Mouse (Mus musculus) CH12.LX (cell line): ENCODE data around the gene Olfr481. TPM values are rescaled to one million over a fixed set of nuclear protein-coding genes. Genes with fewer than 3 reads are reported as not detected.

Experiments
- DNase-seq: peaks from one replicate; pipeline ENCODE4 v3.0.0-alpha.2; 2013; ENCODE audit errors: extremely low read depth
- H3K27ac ChIP-seq: 2 replicates; pipeline ENCODE4 v1.5.1; 2012; ENCODE audit warnings: low read depth, mild to moderate bottlenecking, control low read depth, moderate library complexity; ENCODE audit not compliant: insufficient read depth
- H3K27me3 ChIP-seq: replicated peaks from 2 replicates; pipeline ENCODE3; 2012; ENCODE audit warnings: inconsistent platforms
- H3K36me3 ChIP-seq, 2 experiments: replicated peaks in 1 of 2; 2 replicates each; pipeline versions ENCODE3 to v1.6.1; 2012; ENCODE audit warnings: inconsistent platforms in 1 of 2, low read length in 1 of 2, mild to moderate bottlenecking in 1 of 2, mixed read lengths in 1 of 2, moderate library complexity in 1 of 2; ENCODE audit not compliant: control insufficient read depth in 1 of 2, insufficient read depth in 1 of 2
- H3K4me1 ChIP-seq, 2 experiments: 2 replicates each; pipeline ENCODE4 v1.6.1; 2012; ENCODE audit warnings: inconsistent platforms in 1 of 2, moderate library complexity in 1 of 2; ENCODE audit not compliant: insufficient read depth in 2 of 2, control insufficient read depth in 1 of 2
- H3K4me2 ChIP-seq: 2 replicates; pipeline ENCODE4 v1.6.1; 2012; ENCODE audit warnings: low read depth, mild to moderate bottlenecking, control low read depth; ENCODE audit not compliant: poor library complexity, insufficient read depth, severe bottlenecking
- H3K4me3 ChIP-seq, 3 experiments: fragments of 150-350 bp in 1 of 3; sonication (generic) in 1 of 3; replicated peaks in 1 of 3; 2 replicates each; pipeline versions ENCODE3 to v1.5.1; 2011 to 2012; ENCODE audit warnings: low read depth in 2 of 3, low read length in 2 of 3, mild to moderate bottlenecking in 2 of 3, moderate library complexity in 2 of 3, control low read depth in 1 of 3, improper control_type of control experiment in 1 of 3, inconsistent platforms in 1 of 3, mixed read lengths in 1 of 3; ENCODE audit not compliant: poor library complexity in 1 of 3
- H3K79me2 ChIP-seq: replicated peaks from 2 replicates; pipeline ENCODE4 v1.6.1; 2012; ENCODE audit warnings: mild to moderate bottlenecking, moderate library complexity; ENCODE audit not compliant: control insufficient read depth, poor library complexity, insufficient read depth, severe bottlenecking; ENCODE audit errors: extremely low read depth
- H3K9ac ChIP-seq: 2 replicates; pipeline ENCODE4 v1.6.1; 2012; ENCODE audit warnings: low read depth, mild to moderate bottlenecking, control low read depth, moderate library complexity; ENCODE audit not compliant: insufficient read depth
- H3K9me3 ChIP-seq: replicated peaks from 2 replicates; pipeline ENCODE3; 2012; ENCODE audit warnings: low read length, inconsistent platforms, mixed read lengths
- CHD1 ChIP-seq: IDR thresholded peaks from 2 replicates; pipeline ENCODE4 v1.6.1; 2012; ENCODE audit warnings: low read depth, low read length, improper control_type of control experiment, inconsistent platforms
- CHD2 ChIP-seq: IDR thresholded peaks from 2 replicates; pipeline ENCODE4 v1.6.1; 2011; ENCODE audit warnings: low read length, improper control_type of control experiment
- EP300 ChIP-seq: IDR thresholded peaks from 2 replicates; pipeline ENCODE4 v1.6.1; 2011; ENCODE audit warnings: low read length, improper control_type of control experiment
- GABPA ChIP-seq: IDR thresholded peaks from 2 replicates; pipeline ENCODE4 v1.6.1; 2012; ENCODE audit warnings: low read depth, low read length, improper control_type of control experiment, inconsistent platforms; ENCODE audit not compliant: insufficient replicate concordance
- IRF4 ChIP-seq: IDR thresholded peaks from 2 replicates; pipeline ENCODE4 v1.6.1; 2014; ENCODE audit warnings: low read depth, mild to moderate bottlenecking, inconsistent platforms, low read length, improper control_type of control experiment
- KAT2A ChIP-seq: IDR thresholded peaks from 2 replicates; pipeline ENCODE4 v1.6.1; 2012; ENCODE audit warnings: low read length, improper control_type of control experiment, inconsistent platforms; ENCODE audit not compliant: insufficient replicate concordance
- MAFK ChIP-seq: IDR thresholded peaks from 2 replicates; pipeline ENCODE4 v1.6.1; 2011; ENCODE audit warnings: low read length, improper control_type of control experiment; ENCODE audit not compliant: insufficient replicate concordance
- MAX ChIP-seq: IDR thresholded peaks from 2 replicates; pipeline ENCODE4 v1.6.1; 2011; ENCODE audit warnings: low read length, improper control_type of control experiment
- MEF2A ChIP-seq: IDR thresholded peaks from 2 replicates; pipeline ENCODE4 v1.6.1; 2014; ENCODE audit warnings: low read depth, mild to moderate bottlenecking, inconsistent platforms, low read length, improper control_type of control experiment, borderline replicate concordance
- MYC ChIP-seq: IDR thresholded peaks from 2 replicates; pipeline ENCODE4 v1.6.1; 2011; ENCODE audit warnings: low read depth, mild to moderate bottlenecking, improper control_type of control experiment, low read length
- NRF1 ChIP-seq: IDR thresholded peaks from 2 replicates; pipeline ENCODE4 v1.6.1; 2014; ENCODE audit warnings: low read depth, mild to moderate bottlenecking, inconsistent platforms, low read length, improper control_type of control experiment, moderate library complexity
- PAX5 ChIP-seq: IDR thresholded peaks from 2 replicates; pipeline ENCODE4 v1.6.1; 2012; ENCODE audit warnings: low read length, inconsistent platforms, mixed read lengths
- POLR2A ChIP-seq: IDR thresholded peaks from 2 replicates; pipeline ENCODE4 v1.6.1; 2011; ENCODE audit warnings: low read depth, mild to moderate bottlenecking, improper control_type of control experiment, low read length
- RAD21 ChIP-seq: IDR thresholded peaks from 2 replicates; pipeline ENCODE4 v1.6.1; 2011; ENCODE audit warnings: low read depth, mild to moderate bottlenecking, low read length, improper control_type of control experiment, moderate library complexity
- RCOR1 ChIP-seq: conservative IDR thresholded peaks from 2 replicates; pipeline ENCODE4 v1.6.1; 2012; ENCODE audit warnings: low read depth, mild to moderate bottlenecking, inconsistent platforms, low read length, improper control_type of control experiment
- SIN3A ChIP-seq: IDR thresholded peaks from 2 replicates; pipeline ENCODE4 v1.6.1; 2012; ENCODE audit warnings: low read length, improper control_type of control experiment, inconsistent platforms
- SMC3 ChIP-seq: IDR thresholded peaks from 2 replicates; pipeline ENCODE4 v1.6.1; 2011; ENCODE audit warnings: low read depth, low read length, improper control_type of control experiment
- TBP ChIP-seq: conservative IDR thresholded peaks from 2 replicates; pipeline ENCODE4 v1.6.1; 2011; ENCODE audit warnings: low read depth, low read length, improper control_type of control experiment
- TCF12 ChIP-seq: IDR thresholded peaks from 2 replicates; pipeline ENCODE4 v1.6.1; 2014; ENCODE audit warnings: low read depth, mild to moderate bottlenecking, inconsistent platforms, low read length, improper control_type of control experiment
- USF1 ChIP-seq: IDR thresholded peaks from 2 replicates; pipeline ENCODE4 v1.6.1; 2014; ENCODE audit warnings: low read depth, mild to moderate bottlenecking, inconsistent platforms, low read length, improper control_type of control experiment
- ZC3H11A ChIP-seq: IDR thresholded peaks from 2 replicates; pipeline ENCODE4 v1.6.1; 2012; ENCODE audit warnings: low read depth, mild to moderate bottlenecking, inconsistent platforms, low read length, improper control_type of control experiment
- ZNF384 ChIP-seq: IDR thresholded peaks from 2 replicates; pipeline ENCODE4 v1.6.1; 2012; ENCODE audit warnings: low read depth, low read length, improper control_type of control experiment, inconsistent platforms
- dilution Hi-C: fragments of 300-500 bp; cut with MboI; formaldehyde crosslinking; loops from 2 replicates; pipeline ENCODE4 v1.14.3; 2020; ENCODE audit warnings: low sequenced_read_pairs; ENCODE audit not compliant: extremely low pct_unique_long_range_greater_than_20kb, extremely low pct_ligation_motif_present
- in situ Hi-C: fragments of 300-500 bp; cut with MboI; formaldehyde crosslinking; loops from 3 replicates; pipeline ENCODE4 v1.14.3; 2019; ENCODE audit warnings: low sequenced_read_pairs, low pct_ligation_motif_present, low pct_unique_long_range_greater_than_20kb, mixed read lengths
- polyA plus RNA-seq: library from polyadenylated mRNA; unstranded; fragments of >175 nt; gene quantifications from 2 replicates; pipeline ENCODE4 v1.2.1, GENCODE M21; 2012; ENCODE audit warnings: low read depth; ENCODE audit not compliant: insufficient read length
- total RNA-seq, 2 experiments: library from RNA; depleted of rRNA; stranded (reverse); fragments of 300-350 nt in 1 of 2; fragments of >200 nt in 1 of 2; gene quantifications; 2 replicates each; pipeline ENCODE4 v1.2.3; 2012 to 2014

Gene Olfr481
- total and polyA plus RNA-seq, 3 experiments = not detected

- H3K4me3 ChIP-seq = no peak within 1 kb of the TSS
- H3K27ac ChIP-seq = no peak within 1 kb of the TSS
- in situ Hi-C loops (no loop called here), dilution Hi-C loops (no loop called here)
- H3K4me1 ChIP-seq = no peaks in the 10 kb centered on the region
- no peak within 1 kb of the TSS for H3K9ac ChIP-seq
- H3K4me2 ChIP-seq = no peak within 1 kb of the TSS
- TF ChIP-seq SMC3 (no peak), MYC (no peak), PAX5 (no peak), ZNF384 (no peak), SIN3A (no peak), KAT2A (no peak), USF1 (no peak), TBP (no peak), EP300 (no peak)
- no peaks in the 10 kb centered on the region for H3K36me3 ChIP-seq
- peaks cover 9% of the 10 kb centered on the region for H3K27me3 ChIP-seq
- no peaks in the 10 kb centered on the region for H3K79me2 ChIP-seq
- no peak for DNase-seq
- no peaks in the 10 kb centered on the region for H3K9me3 ChIP-seq
These were observed 29.3 kb upstream of the Olfr481 start, which contains the start of gene Olfr479 for GRCm38 (mm10) chr7:108050393-108050792. TSS of gene Olfr479 (plus strand) at chr7:108050693.

GRCm38 (mm10) chr7:108067246-108067645 lies 12.4 kb upstream of the Olfr481 start, which contains the start of gene Olfr480:
TSS of gene Olfr480 (minus strand) at chr7:108067346.
- dilution Hi-C loops = no loop called here

DNA sequence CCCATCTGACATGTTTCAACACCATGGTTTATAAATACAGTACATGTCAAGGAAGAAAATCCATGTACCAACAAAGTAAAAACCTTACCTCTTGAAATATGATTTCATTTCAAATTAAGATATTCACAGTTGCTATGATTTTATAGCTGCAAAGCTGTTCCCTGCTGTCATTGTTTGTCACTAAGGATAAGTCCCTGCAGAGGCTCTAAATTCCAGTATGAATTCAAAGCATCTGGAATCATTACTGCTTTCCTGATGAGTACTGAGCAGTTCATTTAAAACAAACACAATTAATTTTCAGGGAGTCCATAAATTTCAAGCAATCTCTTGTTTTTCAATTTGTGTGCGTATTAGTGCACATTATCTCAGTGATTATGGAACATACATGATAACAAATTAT lies 17.8 kb downstream of the Olfr481 start, which contains the start of gene Olfr482:
Gene Olfr482, minus strand, starts transcription at position 101 of the 400 bp plus-strand sequence.
- Histone ChIP-seq H3K9me3 (no peaks in the 10 kb centered on the region), H3K27me3 (peaks cover 6% of the 10 kb centered on the region), H3K36me3 (no peaks in the 10 kb centered on the region), H3K79me2 (no peaks in the 10 kb centered on the region), H3K4me3 (no peak within 1 kb of the TSS), H3K9ac (no peak within 1 kb of the TSS), H3K4me2 (no peak within 1 kb of the TSS), H3K4me1 (no peaks in the 10 kb centered on the region), H3K27ac (no peak within 1 kb of the TSS)
- DNase-seq = no peak
- in situ Hi-C loops (no loop called here), dilution Hi-C loops (no loop called here)
- no peak for TF ChIP-seq ZC3H11A

More at GRCm38 (mm10) chr7:108067246-108067645, 12.4 kb upstream of the Olfr481 start, which contains the start of gene Olfr480:
- Histone ChIP-seq H3K27ac (no peak within 1 kb of the TSS), H3K36me3 (no peaks in the 10 kb centered on the region), H3K9me3 (no peaks in the 10 kb centered on the region), H3K4me3 (no peak within 1 kb of the TSS), H3K4me2 (no peak within 1 kb of the TSS), H3K4me1 (no peaks in the 10 kb centered on the region), H3K27me3 (peaks cover 37% of the 10 kb centered on the region), H3K79me2 (no peaks in the 10 kb centered on the region), H3K9ac (no peak within 1 kb of the TSS)
- no peak for DNase-seq
- TF ChIP-seq IRF4 (no peak), ZC3H11A (no peak), SMC3 (no peak), NRF1 (no peak), RCOR1 (no peak), GABPA (no peak), RAD21 (no peak), CHD1 (no peak), MAX (no peak), USF1 (no peak), TBP (no peak), CHD2 (no peak), TCF12 (no peak), POLR2A (no peak), MEF2A (no peak), MAFK (no peak)
- in situ Hi-C loops = no loop called here
